In the genomic region with DNA sequence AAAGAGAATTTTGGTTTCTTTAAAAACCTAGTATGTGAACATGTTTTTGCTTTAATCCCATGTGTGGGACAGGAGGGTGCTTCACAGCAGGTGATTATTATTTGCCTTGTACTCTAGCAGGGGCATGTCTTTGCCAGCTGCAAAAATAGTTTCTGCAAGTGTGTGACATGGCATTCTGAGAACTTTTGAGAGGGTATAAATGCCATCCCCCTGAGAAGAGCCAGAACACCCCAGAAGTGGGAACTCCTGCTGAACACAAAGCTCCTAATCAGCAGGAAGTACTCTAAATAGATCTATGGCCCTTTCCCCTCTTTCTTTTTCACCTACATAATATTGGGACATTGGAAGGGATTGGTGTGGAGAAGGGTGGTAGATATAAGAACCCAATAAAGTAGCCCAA, we compare ENCODE assay signal across 19 mouse cellular contexts. TPM values are rescaled to one million over a fixed set of nuclear protein-coding genes. Genes with fewer than 3 reads are reported as not detected.
A peak's percentile ranks its signal among the peaks of the same experiment; 100 is the strongest.
DNase-seq lines count a peak whose midpoint lies in the region; ATAC-seq and TF ChIP-seq lines count a peak whose summit lies in the region.
"Had no signal": no experiment of that assay in that cellular context is flagged by ENCODE, and none has a peak within 500 bp of the region (broad histone marks: within the 10 kb centered on the region; RNA-seq: fewer than 3 reads in every experiment).

No protein-coding gene starts in this region.

- TF ChIP-seq POLR2A in heart, adult 2 months (IDR thresholded peaks at IDR 0.05; ENCODE audit: insufficient read depth, low read depth, low read length) = no peak

- ATAC-seq in heart, embryonic 12.5 days (ENCODE audit: insufficient number of reproducible peaks, low FRiP score) = no peak
- peak; percentile 77 for ATAC-seq in heart, embryonic 16.5 days (replicated peaks; ENCODE audit: extremely low read depth, insufficient read depth, low FRiP score)
- no peak for ATAC-seq in kidney, embryonic 16.5 days (ENCODE audit: low FRiP score, low TSS enrichment)
- ATAC-seq: forebrain, embryonic 16.5 days; intestine, embryonic 16.5 days had no signal

- peak in 1 of 2 experiments; percentile 31 for DNase-seq in heart, adult 2 months
- no peak for DNase-seq in heart, embryonic 10.5 days (ENCODE audit: low spot score)
- peak; percentile 44 to 62 for DNase-seq in heart, adult 9 months (ENCODE audit: low spot score in 2 of 2)
- DNase-seq in left cerebral cortex, postnatal 4 days = no peak
- DNase-seq in Muller cell, postnatal 12 days (ENCODE audit: inconsistent ontology term) = no peak
- DNase-seq: adrenal gland, postnatal 10 days; cerebellum, adult 11-12 months; cerebellum, adult 9-11 months; cerebellum, postnatal 36 days; gastrocnemius, postnatal 25 days; kidney, adult 2 months had no signal

- H3K27ac ChIP-seq in heart, adult 2 months = peak overlapping the region; percentile 75
- no peak overlapping the region for H3K27ac ChIP-seq in heart, embryonic 10.5 days
- peak overlapping the region; percentile 62 for H3K27ac ChIP-seq in heart, embryonic 12.5 days (ENCODE audit: poor library complexity, severe bottlenecking)
- H3K27ac ChIP-seq in heart, embryonic 16.5 days (ENCODE audit: low read length) = peak overlapping the region; percentile 71
- no peak overlapping the region for H3K27ac ChIP-seq in kidney, embryonic 16.5 days (ENCODE audit: low read length)
- H3K27ac ChIP-seq: embryonic facial prominence, embryonic 13.5 days; forebrain, embryonic 12.5 days; hindbrain, embryonic 15.5 days had no signal

- H3K79me2 ChIP-seq in heart, adult 2 months (replicated peaks; ENCODE audit: control insufficient read depth, insufficient read depth, low read length) = no peaks in the 10 kb centered on the region; the same call in 1 of the 2 replicates

- H3K4me3 ChIP-seq in heart, adult 2 months = no peak overlapping the region
- no peak overlapping the region for H3K4me3 ChIP-seq in heart, embryonic 10.5 days
- no peak overlapping the region for H3K4me3 ChIP-seq in heart, embryonic 12.5 days
- H3K4me3 ChIP-seq in heart, embryonic 16.5 days (ENCODE audit: low read length) = no peak overlapping the region
- H3K4me3 ChIP-seq in kidney, embryonic 16.5 days (ENCODE audit: low read length) = no peak overlapping the region
- H3K4me3 ChIP-seq: embryonic facial prominence, embryonic 13.5 days; forebrain, embryonic 12.5 days; hindbrain, embryonic 15.5 days had no signal

- no peak for TF ChIP-seq CTCF in heart, adult 2 months (IDR thresholded peaks at IDR 0.05)

- peaks cover 16% of the 10 kb centered on the region for H3K36me3 ChIP-seq in heart, adult 2 months (ENCODE audit: control insufficient read depth, insufficient read depth, low read length)
- H3K36me3 ChIP-seq in heart, embryonic 10.5 days = no peaks in the 10 kb centered on the region
- H3K36me3 ChIP-seq in heart, embryonic 12.5 days = 0 out of 2 replicates have a peak, but pooled peaks cover 9% of the 10 kb centered on the region
- H3K36me3 ChIP-seq in heart, embryonic 16.5 days (ENCODE audit: control insufficient read depth, insufficient read depth) = no peaks in the 10 kb centered on the region; the same call in 1 of the 2 replicates
- no peaks in the 10 kb centered on the region for H3K36me3 ChIP-seq in kidney, embryonic 16.5 days (ENCODE audit: insufficient read depth, low read length)
- H3K36me3 ChIP-seq: forebrain, embryonic 12.5 days; hindbrain, embryonic 15.5 days had no signal

- no peak for TF ChIP-seq EP300 in heart, adult 2 months (IDR thresholded peaks at IDR 0.05; ENCODE audit: insufficient read depth, low read depth, low read length)

- no peak overlapping the region for H3K9ac ChIP-seq in heart, adult 2 months (ENCODE audit: low read depth, low read length)
- no peak overlapping the region for H3K9ac ChIP-seq in heart, embryonic 12.5 days
- H3K9ac ChIP-seq in heart, embryonic 16.5 days (ENCODE audit: low read length) = no peak overlapping the region
- H3K9ac ChIP-seq in kidney, embryonic 16.5 days (replicated peaks; ENCODE audit: low read length) = no peak overlapping the region
- H3K9ac ChIP-seq: embryonic facial prominence, embryonic 13.5 days; forebrain, embryonic 12.5 days; hindbrain, embryonic 15.5 days had no signal

- H3K27me3 ChIP-seq in heart, adult 2 months (ENCODE audit: control insufficient read depth, insufficient read depth, low read length) = no peaks in the 10 kb centered on the region
- H3K27me3 ChIP-seq in heart, embryonic 10.5 days (ENCODE audit: insufficient read depth, poor library complexity, severe bottlenecking) = no peaks in the 10 kb centered on the region
- no peaks in the 10 kb centered on the region for H3K27me3 ChIP-seq in heart, embryonic 12.5 days (replicated peaks)
- no peaks in the 10 kb centered on the region for H3K27me3 ChIP-seq in heart, embryonic 16.5 days (ENCODE audit: control insufficient read depth, insufficient read depth, low read length)
- H3K27me3 ChIP-seq in kidney, embryonic 16.5 days (ENCODE audit: insufficient read depth, low read length) = no peaks in the 10 kb centered on the region
- H3K27me3 ChIP-seq: embryonic facial prominence, embryonic 13.5 days; forebrain, embryonic 12.5 days; hindbrain, embryonic 15.5 days had no signal

- H3K9me3 ChIP-seq in heart, embryonic 10.5 days = no peaks in the 10 kb centered on the region
- no peaks in the 10 kb centered on the region for H3K9me3 ChIP-seq in heart, embryonic 12.5 days (replicated peaks)
- no peaks in the 10 kb centered on the region for H3K9me3 ChIP-seq in heart, embryonic 16.5 days (replicated peaks; ENCODE audit: control insufficient read depth, low read length)
- no peaks in the 10 kb centered on the region for H3K9me3 ChIP-seq in kidney, embryonic 16.5 days (ENCODE audit: low read length)
- H3K9me3 ChIP-seq: embryonic facial prominence, embryonic 13.5 days; forebrain, embryonic 12.5 days; hindbrain, embryonic 15.5 days had no signal

- peaks cover 1% of the 10 kb centered on the region for H3K4me1 ChIP-seq in heart, adult 2 months (ENCODE audit: control insufficient read depth, insufficient read depth, low read length)
- H3K4me1 ChIP-seq in heart, embryonic 10.5 days = peaks cover 6% of the 10 kb centered on the region; the same call in 1 of the 2 replicates
- H3K4me1 ChIP-seq in heart, embryonic 12.5 days (replicated peaks) = peaks cover 7% of the 10 kb centered on the region; the same call in 1 of the 2 replicates
- H3K4me1 ChIP-seq in heart, embryonic 16.5 days (ENCODE audit: control insufficient read depth, insufficient read depth, low read length) = peaks cover 5% of the 10 kb centered on the region; the same call in 1 of the 2 replicates
- no peaks in the 10 kb centered on the region for H3K4me1 ChIP-seq in kidney, embryonic 16.5 days (ENCODE audit: insufficient read depth, low read length)
- H3K4me1 ChIP-seq: embryonic facial prominence, embryonic 13.5 days; forebrain, embryonic 12.5 days; hindbrain, embryonic 15.5 days had no signal

- H3K4me2 ChIP-seq in heart, embryonic 12.5 days = no peak overlapping the region
- H3K4me2 ChIP-seq in heart, embryonic 16.5 days (ENCODE audit: low read depth, low read length) = no peak overlapping the region
- no peak overlapping the region for H3K4me2 ChIP-seq in kidney, embryonic 16.5 days (replicated peaks; ENCODE audit: low read depth, low read length)
- H3K4me2 ChIP-seq: embryonic facial prominence, embryonic 13.5 days; forebrain, embryonic 12.5 days; hindbrain, embryonic 15.5 days had no signal

- intact Hi-C loops in heart, adult 2 months (cut with DNase I) = no loop called here
- intact Hi-C loops in left cerebral cortex, postnatal 4 days (cut with DNase I) = no loop called here

RNA-seq across cellular contexts. Expression of a gene that starts 22.2 kb away (rescaled TPM):
- total RNA-seq in heart, adult 2 months (2021) = 10 to 100 TPM; 16.0 to 19.7 TPM
- polyA plus RNA-seq in heart, adult 2 months (2012; rRNA removed) = 1.9 and 4.3 TPM in 2 replicates
- 27.8 and 28.6 TPM in 2 replicates for polyA plus RNA-seq in heart, embryonic 10.5 days (2016; fragmentation: Nextera tagmentation; extraction: Ambion mirVana)
- 32.0 and 33.3 TPM in 2 replicates for polyA plus RNA-seq in heart, embryonic 12.5 days (2016; fragmentation: Nextera tagmentation; extraction: Ambion mirVana)
- polyA plus RNA-seq in heart, embryonic 16.5 days (2015; fragmentation: Nextera tagmentation; extraction: Ambion mirVana) = 22.9 and 23.9 TPM in 2 replicates
- polyA plus RNA-seq in kidney, embryonic 16.5 days (2015; fragmentation: Nextera tagmentation; extraction: Ambion mirVana) = 35.2 and 36.7 TPM in 2 replicates
- 10 to 100 TPM; 21.5 to 23.1 TPM for total RNA-seq in left cerebral cortex, postnatal 4 days (2021)

Comparison
In these comparisons a context has a peak if more than half of its experiments do, and no peak if none do; other contexts are left out.
1. DNase-seq: peak in heart, adult 9 months (2 of 2); none in heart, embryonic 10.5 days (single experiment), left cerebral cortex, postnatal 4 days (single experiment) and Muller cell, postnatal 12 days (single experiment).
2. H3K27ac ChIP-seq: peak in heart, adult 2 months (single experiment), heart, embryonic 12.5 days (single experiment) and heart, embryonic 16.5 days (single experiment); none in heart, embryonic 10.5 days (single experiment) and kidney, embryonic 16.5 days (single experiment).